Mouse (Mus musculus): ENCODE results near the gene Mybph.

DNA sequence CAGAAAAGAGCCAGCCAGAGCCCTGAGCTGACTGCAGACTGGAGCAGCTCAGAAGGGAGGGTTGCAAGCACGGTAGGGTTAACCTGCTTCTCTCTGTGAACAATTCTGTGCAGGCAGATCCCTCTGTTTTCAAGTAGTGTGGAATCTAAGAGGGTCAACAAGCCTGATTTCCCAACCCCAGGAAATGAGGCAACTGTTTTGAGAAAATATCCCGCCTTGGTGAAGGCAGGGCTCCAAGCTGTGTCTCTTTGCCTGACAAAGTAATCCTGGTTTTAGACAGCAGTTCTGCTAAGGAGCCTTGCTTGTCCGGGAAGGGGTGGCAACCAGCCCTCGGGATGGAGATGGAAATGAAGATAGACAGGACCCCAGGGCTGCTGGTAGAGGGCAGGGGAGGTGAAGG lies 28.8 kb upstream of the Mybph start:
- TF ChIP-seq CTCF (IDR thresholded peaks at IDR 0.05; ENCODE audit: borderline replicate concordance, insufficient read depth, low read depth, low read length) (no peak), POLR2A (IDR thresholded peaks at IDR 0.05; ENCODE audit: borderline replicate concordance, insufficient read depth, low read length) (no peak)
